Mouse (Mus musculus): Measurements from ENCODE around the gene Stag1.

GRCm38 (mm10) chr9:100991321-100991720, 393.7 kb downstream of the Stag1 start:
- TF ChIP-seq POLR2A (IDR thresholded peaks at IDR 0.05; ENCODE audit: insufficient read depth, low read depth, low read length) (no peak), CTCF (IDR thresholded peaks at IDR 0.05; ENCODE audit: insufficient read depth, low read depth, low read length) (no peak)

All from olfactory bulb, adult 2 months (tissue).